34 mouse cellular contexts compared by ENCODE assay signal in genomic region chr5:117949393-117949792, GRCm38 (mm10). TPM values are rescaled to one million over a fixed set of nuclear protein-coding genes. Genes with fewer than 3 reads are reported as not detected.
DNase-seq lines count a peak whose midpoint lies in the region; ATAC-seq and TF ChIP-seq lines count a peak whose summit lies in the region.
"Had no signal": no experiment of that assay in that cellular context is flagged by ENCODE, and none has a peak within 500 bp of the region (broad histone marks: within the 10 kb centered on the region; RNA-seq: fewer than 3 reads in every experiment).

No protein-coding gene starts in this region.

- no peak overlapping the region for H3K4me3 ChIP-seq in intestine, postnatal 0 days (ENCODE audit: low read depth, low read length)
- H3K4me3 ChIP-seq in intestine, embryonic 16.5 days (ENCODE audit: low read length) = no peak overlapping the region
- H3K4me3 ChIP-seq: embryonic facial prominence, embryonic 10.5 days; embryonic facial prominence, embryonic 15.5 days; forebrain, embryonic 12.5 days; heart, embryonic 13.5 days; hindbrain, embryonic 15.5 days; layer of hippocampus, adult 2 months; midbrain, embryonic 15.5 days had no signal

- 0 out of 2 replicates have a peak, but pooled peaks have one; percentile 16 for ATAC-seq in intestine, postnatal 0 days
- ATAC-seq in intestine, embryonic 16.5 days = no peak
- ATAC-seq: forebrain, postnatal 0 days; inflammation-experienced regulatory T-cells, adult 6 months; midbrain, embryonic 15.5 days had no signal

- H3K9ac ChIP-seq in intestine, postnatal 0 days (ENCODE audit: low read depth, low read length) = no peak overlapping the region
- H3K9ac ChIP-seq in intestine, embryonic 16.5 days (ENCODE audit: low read depth, low read length) = no peak overlapping the region
- H3K9ac ChIP-seq: embryonic facial prominence, embryonic 15.5 days; forebrain, embryonic 12.5 days; forebrain, postnatal 0 days; heart, embryonic 13.5 days; hindbrain, embryonic 15.5 days; liver, embryonic 14.5 days; midbrain, embryonic 15.5 days had no signal

- no peak for TF ChIP-seq CTCF in intestine, postnatal 0 days (IDR thresholded peaks at IDR 0.05; ENCODE audit: low read depth)

- H3K9me3 ChIP-seq in intestine, postnatal 0 days (ENCODE audit: control insufficient read depth) = no peaks in the 10 kb centered on the region
- no peaks in the 10 kb centered on the region for H3K9me3 ChIP-seq in intestine, embryonic 16.5 days (ENCODE audit: control insufficient read depth, low read length)
- H3K9me3 ChIP-seq: embryonic facial prominence, embryonic 10.5 days; embryonic facial prominence, embryonic 15.5 days; forebrain, embryonic 12.5 days; heart, embryonic 13.5 days; hindbrain, embryonic 15.5 days; midbrain, embryonic 15.5 days had no signal

- H3K4me1 ChIP-seq in intestine, postnatal 0 days (replicated peaks; ENCODE audit: control insufficient read depth, insufficient read depth, low read length) = no peaks in the 10 kb centered on the region
- H3K4me1 ChIP-seq in intestine, embryonic 16.5 days (ENCODE audit: control insufficient read depth, insufficient read depth, low read length) = no peaks in the 10 kb centered on the region
- H3K4me1 ChIP-seq: embryonic facial prominence, embryonic 10.5 days; embryonic facial prominence, embryonic 15.5 days; forebrain, embryonic 12.5 days; heart, embryonic 13.5 days; hindbrain, embryonic 15.5 days; midbrain, embryonic 15.5 days had no signal

- WGBS in intestine, postnatal 0 days = 60% methylated on average over 10 of the region's 10 CpGs
- WGBS in intestine, embryonic 16.5 days = 64% methylated on average over 10 of the region's 10 CpGs

- no peak overlapping the region for H3K4me2 ChIP-seq in intestine, postnatal 0 days (replicated peaks; ENCODE audit: low read depth)
- H3K4me2 ChIP-seq in intestine, embryonic 16.5 days (ENCODE audit: low read depth, low read length) = no peak overlapping the region
- H3K4me2 ChIP-seq: embryonic facial prominence, embryonic 15.5 days; forebrain, embryonic 12.5 days; heart, embryonic 13.5 days; hindbrain, embryonic 15.5 days; midbrain, embryonic 15.5 days had no signal

- no peaks in the 10 kb centered on the region for H3K36me3 ChIP-seq in intestine, postnatal 0 days (ENCODE audit: control insufficient read depth, insufficient read depth)
- H3K36me3 ChIP-seq in intestine, embryonic 16.5 days (ENCODE audit: control insufficient read depth, insufficient read depth, low read length) = no peaks in the 10 kb centered on the region
- H3K36me3 ChIP-seq: embryonic facial prominence, embryonic 10.5 days; embryonic facial prominence, embryonic 15.5 days; forebrain, embryonic 12.5 days; heart, embryonic 13.5 days; hindbrain, embryonic 15.5 days; midbrain, embryonic 15.5 days had no signal

- peak; percentile 18 for DNase-seq in retina, postnatal 1 day
- no peak for DNase-seq in retina, embryonic 14.5 days (ENCODE audit: low spot score)
- peak; percentile 86 for DNase-seq in R1 (ENCODE audit: low read depth, low spot score)
- no peak for DNase-seq in thymus, postnatal 4 days
- no peak for DNase-seq in adrenal gland, adult 18-20 months (ENCODE audit: low spot score in 2 of 2)
- DNase-seq in ovary, postnatal 10 days (ENCODE audit: low spot score) = no peak
- DNase-seq: adrenal gland, adult 2 months; adrenal gland, postnatal 36 days; cerebellum, adult 2 months; cerebellum, postnatal 25 days; forebrain, postnatal 0 days; gastrocnemius, postnatal 10 days; heart, postnatal 10 days; kidney, adult 2 months; kidney, postnatal 36 days; layer of hippocampus, postnatal 36 days; left cerebral cortex, postnatal 4 days; lung, adult 2 months; lung, postnatal 10 days; right cerebral cortex, postnatal 4 days; thymus, postnatal 14 days had no signal

- H3K27ac ChIP-seq in intestine, postnatal 0 days (ENCODE audit: low read depth, low read length) = no peak overlapping the region
- H3K27ac ChIP-seq in intestine, embryonic 16.5 days (ENCODE audit: low read length) = no peak overlapping the region
- H3K27ac ChIP-seq: embryonic facial prominence, embryonic 10.5 days; embryonic facial prominence, embryonic 15.5 days; forebrain, embryonic 12.5 days; heart, embryonic 13.5 days; hindbrain, embryonic 15.5 days; layer of hippocampus, adult 2 months; liver, embryonic 14.5 days; macrophage; midbrain, embryonic 15.5 days; stomach, postnatal 0 days had no signal

- no peaks in the 10 kb centered on the region for H3K27me3 ChIP-seq in intestine, postnatal 0 days (replicated peaks; ENCODE audit: control insufficient read depth, insufficient read depth, low read length)
- H3K27me3 ChIP-seq in intestine, embryonic 16.5 days (replicated peaks; ENCODE audit: control insufficient read depth, insufficient read depth, low read length) = no peaks in the 10 kb centered on the region
- H3K27me3 ChIP-seq: embryonic facial prominence, embryonic 15.5 days; forebrain, embryonic 12.5 days; hindbrain, embryonic 15.5 days; midbrain, embryonic 15.5 days had no signal

RNA-seq across cellular contexts. Expression of gene Fbxo21, which starts 27.1 kb away (rescaled TPM):
- 20.7 and 21.2 TPM in 2 replicates for polyA plus RNA-seq in intestine, postnatal 0 days (2015; fragmentation: Nextera tagmentation; extraction: Ambion mirVana)
- 50.1 and 51.0 TPM in 2 replicates for polyA plus RNA-seq in intestine, embryonic 16.5 days (2015; fragmentation: Nextera tagmentation; extraction: Ambion mirVana)
- 10 to 100 TPM; 59.9 to 62.9 TPM for total RNA-seq in adrenal gland, adult 18-20 months (2021)

Comparison
In these comparisons a context has a peak if more than half of its experiments do, and no peak if none do; other contexts are left out.
1. DNase-seq: peak in retina, postnatal 1 day (single experiment) and R1 (single experiment); none in retina, embryonic 14.5 days (single experiment), thymus, postnatal 4 days (single experiment), adrenal gland, adult 18-20 months (0 of 2) and ovary, postnatal 10 days (single experiment).